Mouse (Mus musculus) midbrain, embryonic 11.5 days (tissue): ENCODE results near the gene Rtl1. TPM values are rescaled to one million over a fixed set of nuclear protein-coding genes. Genes with fewer than 3 reads are reported as not detected.

Experiments
- ATAC-seq: fragments of 200-750 bp; cut with Nextera tagmentation; 2 replicates; pipeline ENCODE4 v1.8.0; 2017; ENCODE audit warnings: moderate TSS enrichment, moderate library complexity; ENCODE audit not compliant: low FRiP score
- DNase-seq: peaks from one replicate; pipeline ENCODE4 v3.0.0; 2015; ENCODE audit warnings: low spot score; ENCODE audit errors: missing footprints
- H3K27ac ChIP-seq: fragments of 300-500 bp; sonication (generic); 2 replicates; pipeline ENCODE4 v1.5.1; 2014; ENCODE audit warnings: low read depth, low read length
- H3K27me3 ChIP-seq: fragments of 300-500 bp; sonication (generic); 2 replicates; pipeline ENCODE4 v1.6.1; 2014; ENCODE audit warnings: mild to moderate bottlenecking, low read length, moderate library complexity, mixed read lengths; ENCODE audit not compliant: control insufficient read depth, insufficient read depth
- H3K36me3 ChIP-seq: fragments of 300-500 bp; sonication (generic); 2 replicates; pipeline ENCODE4 v1.6.1; 2014; ENCODE audit warnings: mild to moderate bottlenecking, low read length, moderate library complexity, mixed read lengths; ENCODE audit not compliant: control insufficient read depth, insufficient read depth
- H3K4me1 ChIP-seq: fragments of 300-500 bp; sonication (generic); 2 replicates; pipeline ENCODE4 v1.6.1; 2014; ENCODE audit warnings: low read length; ENCODE audit not compliant: control insufficient read depth, insufficient read depth
- H3K4me2 ChIP-seq: fragments of 300-500 bp; sonication (generic); 2 replicates; pipeline ENCODE4 v1.6.1; 2014; ENCODE audit warnings: mild to moderate bottlenecking, moderate library complexity
- H3K4me3 ChIP-seq: fragments of 300-500 bp; sonication (generic); 2 replicates; pipeline ENCODE4 v1.5.1; 2014; ENCODE audit warnings: low read depth, low read length
- H3K9ac ChIP-seq: fragments of 300-500 bp; sonication (generic); 2 replicates; pipeline ENCODE4 v1.6.1; 2014; ENCODE audit warnings: low read length
- H3K9me3 ChIP-seq: fragments of 300-500 bp; sonication (generic); 2 replicates; pipeline ENCODE4 v1.6.1; 2016; ENCODE audit warnings: low read length; ENCODE audit not compliant: control insufficient read depth
- WGBS: fragments of 180-500 bp; shearing (Covaris S2); extraction: QIAGEN DNeasy Blood & Tissue Kit; methylation state at CpG from one replicate; pipeline ENCODE4 v1.1.7; 2014; 5-methylcytosine and 5-hydroxymethylcytosine counted together
- polyA plus RNA-seq: library from polyadenylated mRNA; unstranded; fragments of >200 nt; fragmentation: Nextera tagmentation; extraction: Ambion mirVana; gene quantifications from 2 replicates; pipeline ENCODE4 v1.2.1, GENCODE M21; 2014

Rtl1 gene
- polyA plus RNA-seq, 1 experiment from 2014 or later: 0.59 TPM

- H3K4me1 ChIP-seq: peaks cover 34% of the 10 kb centered on the region
- H3K36me3 ChIP-seq: peaks cover 2% of the 10 kb centered on the region; the same call in 1 of the 2 replicates
- DNase-seq (no peak), ATAC-seq (no peak)
- H3K9me3 ChIP-seq: no peaks in the 10 kb centered on the region
- no peak overlapping the region for H3K9ac ChIP-seq
- H3K27ac ChIP-seq: peak overlapping the region; percentile 25; the same call in 1 of the 2 replicates
- WGBS: 14% methylated on average over 1 of the region's 1 CpGs
- no peak overlapping the region for H3K4me2 ChIP-seq
- H3K27me3 ChIP-seq: no peaks in the 10 kb centered on the region; the same call in 1 of the 2 replicates
- no peak overlapping the region for H3K4me3 ChIP-seq
Measured at GRCm38 (mm10) chr12:109553568-109553967, 46.6 kb downstream of the Rtl1 start.

- Histone ChIP-seq H3K27ac (peak overlapping the region; percentile 25; the same call in 1 of the 2 replicates), H3K4me2 (no peak overlapping the region), H3K9ac (no peak overlapping the region), H3K4me3 (no peak overlapping the region), H3K27me3 (no peaks in the 10 kb centered on the region; the same call in 1 of the 2 replicates), H3K36me3 (peaks cover 2% of the 10 kb centered on the region; the same call in 1 of the 2 replicates), H3K4me1 (peaks cover 30% of the 10 kb centered on the region), H3K9me3 (no peaks in the 10 kb centered on the region)
- ATAC-seq (peak; percentile 62), DNase-seq (peak; percentile 89)
- 34% methylated on average over 18 of the region's 18 CpGs for WGBS
Measured at GRCm38 (mm10) chr12:109552754-109553525, 47.2 kb downstream of the Rtl1 start.

- Histone ChIP-seq H3K9ac (no peak overlapping the region), H3K36me3 (peaks cover 2% of the 10 kb centered on the region; the same call in 1 of the 2 replicates), H3K27me3 (no peaks in the 10 kb centered on the region; the same call in 1 of the 2 replicates), H3K4me2 (no peak overlapping the region), H3K27ac (no peak overlapping the region), H3K4me3 (no peak overlapping the region), H3K4me1 (peaks cover 36% of the 10 kb centered on the region), H3K9me3 (no peaks in the 10 kb centered on the region)
- WGBS: 74% methylated on average over 2 of the region's 2 CpGs
- DNase-seq (no peak), ATAC-seq (no peak)
Measured at GRCm38 (mm10) chr12:109551771-109552170, 48.4 kb downstream of the Rtl1 start.

- Histone ChIP-seq H3K27ac (no peak overlapping the region; the same call in 1 of the 2 replicates), H3K36me3 (peaks cover 2% of the 10 kb centered on the region; the same call in 1 of the 2 replicates), H3K4me1 (peaks cover 20% of the 10 kb centered on the region), H3K27me3 (no peaks in the 10 kb centered on the region), H3K9me3 (peaks cover 6% of the 10 kb centered on the region; the same call in 1 of the 2 replicates), H3K9ac (no peak overlapping the region), H3K4me3 (no peak overlapping the region), H3K4me2 (no peak overlapping the region)
- ATAC-seq (no peak), DNase-seq (peak; percentile 80)
- WGBS: 11% methylated on average over 2 of the region's 2 CpGs
Measured at GRCm38 (mm10) chr12:109547085-109547484, 53.0 kb downstream of the Rtl1 start.

GRCm38 (mm10) chr12:109545875-109546732 is 54.0 kb downstream of the Rtl1 start:
- DNase-seq: peak; percentile 91
- peaks cover 2% of the 10 kb centered on the region; the same call in 1 of the 2 replicates for H3K36me3 ChIP-seq
- no peak overlapping the region for H3K4me3 ChIP-seq
- no peaks in the 10 kb centered on the region for H3K27me3 ChIP-seq
- WGBS: 38% methylated on average over 30 of the region's 30 CpGs
- H3K9ac ChIP-seq: no peak overlapping the region
- peaks cover 20% of the 10 kb centered on the region for H3K4me1 ChIP-seq
- peaks cover 12% of the 10 kb centered on the region; the same call in 1 of the 2 replicates for H3K9me3 ChIP-seq
- peak; percentile 79 for ATAC-seq
- peak overlapping the region; percentile 2; the same call in 1 of the 2 replicates for H3K27ac ChIP-seq
- peak overlapping the region; percentile 30 for H3K4me2 ChIP-seq

GRCm38 (mm10) chr12:109543281-109543923 is 56.7 kb downstream of the Rtl1 start:
- Histone ChIP-seq H3K36me3 (no peaks in the 10 kb centered on the region; the same call in 1 of the 2 replicates), H3K9me3 (peaks cover 23% of the 10 kb centered on the region), H3K9ac (no peak overlapping the region), H3K4me2 (no peak overlapping the region), H3K27me3 (peaks cover 2% of the 10 kb centered on the region; the same call in 1 of the 2 replicates), H3K4me3 (no peak overlapping the region), H3K4me1 (peaks cover 20% of the 10 kb centered on the region), H3K27ac (no peak overlapping the region)
- DNase-seq (no peak), ATAC-seq (no peak)
- 82% methylated on average over 4 of the region's 4 CpGs for WGBS

- H3K4me2 ChIP-seq: no peak overlapping the region
- ATAC-seq (peak; percentile 23; the same call in 1 of the 2 replicates), DNase-seq (peak; percentile 94)
- 52% methylated on average over 17 of the region's 17 CpGs for WGBS
- no peaks in the 10 kb centered on the region; the same call in 1 of the 2 replicates for H3K36me3 ChIP-seq
- no peak overlapping the region for H3K9ac ChIP-seq
- peaks cover 2% of the 10 kb centered on the region; the same call in 1 of the 2 replicates for H3K27me3 ChIP-seq
- peaks cover 19% of the 10 kb centered on the region for H3K4me1 ChIP-seq
- H3K9me3 ChIP-seq: peaks cover 29% of the 10 kb centered on the region
- H3K27ac ChIP-seq: no peak overlapping the region
- H3K4me3 ChIP-seq: peak overlapping the region; percentile 41; the same call in 1 of the 2 replicates
Measured at GRCm38 (mm10) chr12:109542635-109543249, 57.4 kb downstream of the Rtl1 start.

GRCm38 (mm10) chr12:109542011-109542410 is 58.1 kb downstream of the Rtl1 start:
- H3K27ac ChIP-seq: no peak overlapping the region
- H3K9me3 ChIP-seq: peaks cover 29% of the 10 kb centered on the region
- H3K9ac ChIP-seq: peak overlapping the region; percentile 66
- 41% methylated on average over 14 of the region's 14 CpGs for WGBS
- DNase-seq: peak; percentile 86
- ATAC-seq: no peak
- peak overlapping the region; percentile 41 for H3K4me3 ChIP-seq
- H3K4me1 ChIP-seq: peaks cover 12% of the 10 kb centered on the region
- peak overlapping the region; percentile 47 for H3K4me2 ChIP-seq
- H3K27me3 ChIP-seq: peaks cover 2% of the 10 kb centered on the region; the same call in 1 of the 2 replicates
- H3K36me3 ChIP-seq: no peaks in the 10 kb centered on the region; the same call in 1 of the 2 replicates
